Mouse (Mus musculus) brain, embryonic 14.5 days (tissue): ENCODE measurements at regions not wholly inside any gene's neighbourhood (a gene's known extent, or its start where the extent isn't known, plus 50 kb on each side); places are given as distances from the start of the nearest gene placed in this dataset.

ENCODE experiments used
- DNase-seq: peaks from one replicate; pipeline ENCODE4 v3.0.0-alpha.2; 2011; ENCODE audit warnings: low read depth
- CTCF ChIP-seq: fragments of 200-500 bp; IDR thresholded peaks from 2 replicates; pipeline ENCODE4 v1.5.1; 2012; ENCODE audit warnings: inconsistent platforms, mild to moderate bottlenecking, moderate library complexity, borderline replicate concordance; ENCODE audit not compliant: insufficient read depth, insufficient read length; ENCODE audit errors: extremely low read depth
- POLR2A ChIP-seq: fragments of 200-500 bp; IDR thresholded peaks from 2 replicates; pipeline ENCODE4 v1.6.1; 2012; ENCODE audit warnings: mild to moderate bottlenecking, inconsistent platforms, borderline replicate concordance; ENCODE audit not compliant: poor library complexity, insufficient read depth, insufficient read length, severe bottlenecking; ENCODE audit errors: extremely low read depth

GRCm38 (mm10) chr14:40308316-40308715 lies 584.8 kb downstream of the Sh2d4b start:
- DNase-seq: no peak
- TF ChIP-seq CTCF (no peak), POLR2A (no peak)

- TF ChIP-seq POLR2A: no peak
- TF ChIP-seq CTCF: no peak
Measured at GRCm38 (mm10) chr14:40279194-40279593, 613.9 kb downstream of the Sh2d4b start.

GRCm38 (mm10) chr14:40275331-40275730 lies 617.7 kb downstream of the Sh2d4b start:
- peak; percentile 63 for DNase-seq
- peak; percentile 24; the same call in 1 of the 2 replicates for TF ChIP-seq CTCF
- TF ChIP-seq POLR2A: no peak

More at GRCm38 (mm10) chr14:40279194-40279593, 613.9 kb downstream of the Sh2d4b start:
- peak; percentile 27 for DNase-seq

DNA sequence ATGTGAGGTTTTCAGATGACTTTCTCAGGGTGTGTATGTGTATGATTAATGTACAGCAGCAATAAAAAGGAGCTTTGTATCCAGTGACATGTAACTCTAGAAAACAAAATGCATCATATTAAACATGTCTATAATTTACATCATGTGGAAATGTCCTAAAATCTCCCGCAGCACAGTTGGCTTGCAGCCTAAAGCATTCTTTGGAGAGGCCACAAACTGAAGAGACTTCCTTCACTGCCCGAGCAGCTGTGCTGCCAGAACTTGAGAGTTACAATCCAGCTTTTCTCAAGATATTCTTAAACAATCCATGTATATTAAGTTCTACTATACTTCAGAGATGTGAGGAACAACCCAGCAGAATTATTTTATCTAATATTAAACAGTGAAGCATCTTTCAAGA lies 631.4 kb downstream of the Sh2d4b start:
- DNase-seq: no peak
- no peak for TF ChIP-seq CTCF
- TF ChIP-seq POLR2A: no peak

DNA sequence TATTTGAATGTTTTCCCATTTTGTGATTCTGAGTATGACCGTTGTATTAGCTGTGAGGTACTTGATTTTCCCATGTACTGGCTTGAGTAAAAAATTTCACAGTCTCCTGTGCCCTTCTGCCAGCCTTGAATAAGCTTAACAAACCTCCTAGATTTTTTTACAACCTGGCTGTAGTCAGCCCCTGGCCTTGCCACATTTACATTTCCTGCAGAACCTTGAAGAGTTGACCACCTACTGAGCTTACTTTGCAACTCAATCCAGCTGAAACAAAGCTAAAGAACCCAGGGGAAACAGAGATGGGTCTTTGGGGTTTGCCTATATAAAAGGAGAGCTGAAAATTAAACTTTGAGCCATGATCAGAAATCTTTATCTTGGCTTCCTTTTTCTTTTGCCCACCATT lies 661.0 kb downstream of the Sh2d4b start:
- no peak for TF ChIP-seq POLR2A
- TF ChIP-seq CTCF: no peak

GRCm38 (mm10) chr14:40224331-40224730 lies 668.7 kb downstream of the Sh2d4b start:
- peak; percentile 7 for DNase-seq
- TF ChIP-seq CTCF (no peak), POLR2A (no peak)

More for the DNA sequence above, 661.0 kb downstream of the Sh2d4b start:
- DNase-seq: no peak
